Mouse (Mus musculus) gastrocnemius, adult 18-20 months (tissue): Measurements from ENCODE around the gene Pigc. TPM values are rescaled to one million over a fixed set of nuclear protein-coding genes. Genes with fewer than 3 reads are reported as not detected.

Experiments used
- DNase-seq: peaks from one replicate; pipeline ENCODE4 v3.0.0; 2021; ENCODE audit warnings: low spot score
- total RNA-seq, 2 experiments: library from RNA; stranded (reverse); gene quantifications; 2 replicates each; pipeline ENCODE4 v1.2.3; 2021

Pigc gene
- total RNA-seq, 2 experiments from 2014 or later = 12.1 to 16.0 TPM

GRCm38 (mm10) chr1:162006109-162006508, 37.1 kb downstream of the Pigc start:
- no peak for DNase-seq

- no peak for DNase-seq
Observed at GRCm38 (mm10) chr1:162008208-162008607, 39.2 kb downstream of the Pigc start.

- DNase-seq = peak; percentile 15
Observed at GRCm38 (mm10) chr1:162008631-162009067, 39.7 kb downstream of the Pigc start.

GRCm38 (mm10) chr1:162009086-162009485, 40.1 kb downstream of the Pigc start:
- no peak for DNase-seq

- DNase-seq = no peak
Observed at GRCm38 (mm10) chr1:162011523-162012245, 42.7 kb downstream of the Pigc start.

- DNase-seq = no peak
Observed at GRCm38 (mm10) chr1:162013561-162013960, 44.6 kb downstream of the Pigc start.

- DNase-seq = no peak
Observed at GRCm38 (mm10) chr1:162015247-162015862, 46.4 kb downstream of the Pigc start.

- DNase-seq = no peak
Observed at GRCm38 (mm10) chr1:162016982-162017381, 48.0 kb downstream of the Pigc start.

GRCm38 (mm10) chr1:162017975-162018600, 49.1 kb downstream of the Pigc start:
- DNase-seq = no peak

GRCm38 (mm10) chr1:162018601-162018977, 49.6 kb downstream of the Pigc start:
- no peak for DNase-seq

- DNase-seq = no peak
Observed at GRCm38 (mm10) chr1:162020303-162020731, 51.3 kb downstream of the Pigc start.

GRCm38 (mm10) chr1:162020766-162021165, 51.8 kb downstream of the Pigc start:
- no peak for DNase-seq

Other genes with a start within 250 kb of the Pigc start
- gene Fasl, start 180.7 kb upstream of the Pigc start, total RNA-seq = not detected
- gene Suco, start 92.5 kb upstream of the Pigc start, total RNA-seq = 1 to 10 TPM; 9.3 to 9.4 TPM
- gene 4930558K02Rik, start 10.4 kb downstream of the Pigc start, total RNA-seq = not detected